Mouse (Mus musculus) megakaryocyte, embryonic 14.5 days (primary cell): ENCODE results near the gene Chd9. TPM values are rescaled to one million over a fixed set of nuclear protein-coding genes. Genes with fewer than 3 reads are reported as not detected.

ENCODE experiments used
- H3K27me3 ChIP-seq: replicated peaks from 2 replicates; pipeline ENCODE3; 2012; ENCODE audit warnings: inconsistent platforms
- H3K36me3 ChIP-seq: replicated peaks from 2 replicates; pipeline ENCODE3; 2012; ENCODE audit warnings: low read length, inconsistent platforms, mixed read lengths
- H3K4me1 ChIP-seq: 2 replicates; pipeline ENCODE4 v1.6.1; 2012; ENCODE audit warnings: inconsistent platforms
- H3K4me3 ChIP-seq: replicated peaks from 2 replicates; pipeline ENCODE3; 2012; ENCODE audit warnings: moderate library complexity, mild to moderate bottlenecking, inconsistent platforms
- H3K9me3 ChIP-seq: 2 replicates; pipeline ENCODE4 v1.6.1; 2012; ENCODE audit warnings: inconsistent platforms
- FLI1 ChIP-seq: IDR thresholded peaks from 2 replicates; pipeline ENCODE4 v1.6.1; 2012; ENCODE audit warnings: low read length, inconsistent platforms, mixed read lengths
- GATA1 ChIP-seq: IDR thresholded peaks from 3 replicates; pipeline ENCODE4 v1.6.1; 2012; ENCODE audit warnings: mixed read lengths, low read length, inconsistent platforms, borderline replicate concordance
- polyA plus RNA-seq: library from polyadenylated mRNA; stranded (reverse); fragments of >175 nt; gene quantifications from 2 replicates; pipeline ENCODE4 v1.2.3, GENCODE M21; 2012; ENCODE audit warnings: low replicate concordance; ENCODE audit not compliant: insufficient read depth

Chd9 gene
- polyA plus RNA-seq, 1 experiment, result 0.65 TPM

DNA sequence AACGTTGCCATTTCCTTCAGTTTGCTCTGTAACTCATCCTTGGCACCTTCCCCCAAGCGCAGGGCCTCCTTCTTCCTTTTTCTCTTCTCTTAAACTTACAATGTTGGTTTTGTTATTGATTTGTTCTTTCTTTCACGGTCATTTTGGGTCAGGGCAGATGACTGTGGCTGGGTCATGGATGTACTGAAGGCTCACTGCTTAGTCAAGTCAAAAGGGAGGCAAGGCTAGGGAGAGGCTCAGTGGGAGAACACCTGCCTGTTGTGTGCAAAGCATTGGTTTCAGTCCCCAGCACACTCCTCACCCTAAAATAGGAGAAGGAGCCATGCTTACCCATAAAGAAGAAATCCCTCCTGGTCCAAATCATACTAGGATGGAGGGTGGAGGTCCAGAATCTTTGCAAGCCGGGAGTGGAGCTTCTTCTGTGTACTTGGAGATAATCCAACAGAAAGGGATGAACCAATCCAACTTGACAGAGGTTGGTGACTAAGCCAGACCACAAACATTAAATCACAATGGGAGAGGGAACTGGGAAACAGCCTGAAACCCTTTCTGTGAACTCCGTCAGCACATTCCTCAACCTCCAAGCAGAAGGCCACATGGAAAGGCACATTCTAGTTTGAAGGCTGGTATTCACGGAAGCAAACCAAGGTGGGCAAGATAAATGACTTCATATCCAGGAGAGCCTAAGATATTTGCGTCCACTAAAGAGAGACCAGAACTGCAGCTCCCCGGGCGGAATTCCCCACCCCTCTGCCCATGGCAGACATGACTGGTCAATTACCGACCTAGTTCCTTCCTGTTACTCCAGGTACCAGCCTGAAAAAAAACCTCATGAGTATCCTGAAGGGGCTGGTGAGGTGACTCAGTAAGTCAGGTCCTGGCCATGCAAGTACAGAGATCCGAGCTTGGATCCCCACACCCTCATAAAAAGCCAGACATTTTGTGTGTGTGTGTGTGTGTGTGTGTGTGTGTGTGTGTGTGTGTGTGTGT lies 11.9 kb downstream of the Chd9 start:
- Histone ChIP-seq H3K9me3 (no peaks in the 10 kb centered on the region), H3K4me3 (no peak overlapping the region), H3K27me3 (peaks cover 1% of the 10 kb centered on the region), H3K36me3 (no peaks in the 10 kb centered on the region), H3K4me1 (peaks cover 7% of the 10 kb centered on the region; the same call in 1 of the 2 replicates)
- TF ChIP-seq GATA1 (no peak), FLI1 (no peak)

- TF ChIP-seq GATA1, result no peak
- no peak for TF ChIP-seq FLI1
- H3K4me3 ChIP-seq, result no peak overlapping the region
- peaks cover 1% of the 10 kb centered on the region for H3K27me3 ChIP-seq
- H3K4me1 ChIP-seq, result peaks cover 7% of the 10 kb centered on the region; the same call in 1 of the 2 replicates
- H3K36me3 ChIP-seq, result no peaks in the 10 kb centered on the region
- no peaks in the 10 kb centered on the region for H3K9me3 ChIP-seq
These were observed 13.2 kb downstream of the Chd9 start for GRCm38 (mm10) chr8:90841321-90841720.

- Histone ChIP-seq H3K4me3 (no peak overlapping the region), H3K27me3 (peaks cover 3% of the 10 kb centered on the region), H3K9me3 (no peaks in the 10 kb centered on the region), H3K36me3 (no peaks in the 10 kb centered on the region), H3K4me1 (peaks cover 7% of the 10 kb centered on the region; the same call in 1 of the 2 replicates)
- TF ChIP-seq FLI1 (no peak), GATA1 (no peak)
These were observed 15.0 kb downstream of the Chd9 start for GRCm38 (mm10) chr8:90843127-90843526.

DNA sequence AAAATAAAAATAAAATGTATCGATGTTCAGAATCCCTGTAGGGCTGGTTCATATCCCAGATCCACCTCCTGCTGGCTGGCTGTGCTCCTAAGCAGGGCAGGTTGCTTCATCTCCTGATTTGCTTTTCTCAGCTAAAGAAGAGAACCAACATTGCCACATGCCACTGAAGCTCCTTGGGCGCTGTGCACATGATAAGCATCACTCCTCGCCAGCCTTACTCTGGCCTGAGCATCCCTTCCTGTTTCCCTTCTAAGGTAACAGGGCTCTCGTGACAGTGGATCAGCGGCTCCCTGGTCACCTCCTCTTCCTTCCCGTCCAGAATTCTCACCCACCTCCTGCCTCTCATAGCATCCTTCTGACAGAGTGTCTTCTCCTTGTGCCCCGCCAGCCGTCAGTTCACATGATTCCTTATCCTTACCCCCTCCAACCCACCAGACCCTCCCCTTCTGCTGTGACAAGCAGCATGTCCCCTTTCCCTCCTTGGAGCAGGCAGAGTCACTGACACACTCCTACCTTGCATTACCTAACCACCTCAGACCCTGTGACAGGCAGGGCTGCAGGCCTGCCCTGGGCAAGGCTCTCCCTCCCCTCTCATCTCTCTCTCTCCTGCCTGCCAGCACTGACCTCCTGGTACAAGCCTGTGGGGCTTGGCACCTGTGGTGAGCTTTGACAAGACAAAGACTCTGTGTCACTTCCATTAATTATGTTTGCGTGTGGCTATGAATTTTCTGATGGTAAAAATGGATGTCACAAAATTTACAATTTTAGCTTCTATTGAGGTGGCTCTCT lies 16.2 kb downstream of the Chd9 start:
- no peaks in the 10 kb centered on the region for H3K9me3 ChIP-seq
- no peaks in the 10 kb centered on the region for H3K36me3 ChIP-seq
- H3K4me3 ChIP-seq, result no peak overlapping the region
- TF ChIP-seq FLI1 (no peak), GATA1 (no peak)
- H3K27me3 ChIP-seq, result peaks cover 3% of the 10 kb centered on the region
- peaks cover 7% of the 10 kb centered on the region; the same call in 1 of the 2 replicates for H3K4me1 ChIP-seq

DNA sequence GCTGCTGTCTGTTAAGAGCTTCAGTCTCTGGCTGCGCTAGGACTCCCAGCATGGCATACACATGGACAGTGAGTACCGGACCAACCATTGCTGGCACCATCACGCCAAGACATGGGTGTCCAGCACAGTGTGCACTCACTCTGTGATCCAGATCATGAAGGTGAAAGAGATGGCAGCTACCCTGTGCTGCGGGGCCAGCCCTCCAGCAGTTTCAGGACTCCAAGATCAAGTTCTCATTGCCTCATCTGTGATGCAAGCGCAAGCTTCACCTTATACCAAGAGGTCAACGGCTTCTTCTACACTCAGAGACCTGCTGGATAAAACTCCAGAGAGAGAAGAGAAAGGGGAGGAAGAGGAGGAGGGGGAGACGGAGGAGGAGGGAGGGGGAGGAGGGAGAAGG lies 19.8 kb downstream of the Chd9 start:
- no peaks in the 10 kb centered on the region for H3K36me3 ChIP-seq
- TF ChIP-seq FLI1 (no peak), GATA1 (no peak)
- H3K27me3 ChIP-seq, result peaks cover 3% of the 10 kb centered on the region
- peaks cover 7% of the 10 kb centered on the region; the same call in 1 of the 2 replicates for H3K4me1 ChIP-seq
- H3K4me3 ChIP-seq, result peak overlapping the region; percentile 12
- no peaks in the 10 kb centered on the region for H3K9me3 ChIP-seq

- Histone ChIP-seq H3K4me3 (no peak overlapping the region), H3K27me3 (peaks cover 2% of the 10 kb centered on the region), H3K4me1 (peaks cover 2% of the 10 kb centered on the region), H3K36me3 (no peaks in the 10 kb centered on the region), H3K9me3 (no peaks in the 10 kb centered on the region)
- TF ChIP-seq GATA1 (no peak), FLI1 (no peak)
These were observed 21.4 kb downstream of the Chd9 start for GRCm38 (mm10) chr8:90849462-90850050.

DNA sequence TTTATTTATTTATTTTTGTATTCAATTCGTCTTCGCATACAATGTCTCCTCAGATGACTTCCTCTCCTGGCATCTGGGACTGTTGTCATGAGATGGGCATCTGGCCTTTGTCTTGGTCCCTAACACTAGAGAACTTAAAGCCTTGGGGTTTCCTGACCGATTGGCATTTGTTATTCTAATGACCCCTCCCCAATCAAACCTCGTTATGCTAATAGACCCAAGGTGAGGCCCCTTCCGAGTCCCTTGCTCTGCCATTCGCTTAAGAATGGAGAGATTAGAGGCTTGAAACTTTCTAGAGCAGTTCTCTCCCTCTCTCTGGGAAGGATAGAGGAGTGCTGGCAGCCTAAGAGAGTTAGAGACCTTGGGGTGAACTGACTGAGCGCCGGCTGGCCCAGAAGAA lies 23.4 kb downstream of the Chd9 start:
- TF ChIP-seq FLI1 (no peak), GATA1 (no peak)
- Histone ChIP-seq H3K4me3 (no peak overlapping the region), H3K9me3 (no peaks in the 10 kb centered on the region), H3K4me1 (peaks cover 8% of the 10 kb centered on the region), H3K27me3 (peaks cover 2% of the 10 kb centered on the region), H3K36me3 (no peaks in the 10 kb centered on the region)

GRCm38 (mm10) chr8:90853971-90854670 lies 26.0 kb downstream of the Chd9 start:
- Histone ChIP-seq H3K27me3 (no peaks in the 10 kb centered on the region), H3K4me1 (peaks cover 8% of the 10 kb centered on the region), H3K4me3 (no peak overlapping the region), H3K9me3 (no peaks in the 10 kb centered on the region), H3K36me3 (no peaks in the 10 kb centered on the region)
- TF ChIP-seq GATA1, result no peak
- no peak for TF ChIP-seq FLI1

- H3K27me3 ChIP-seq, result peaks cover 4% of the 10 kb centered on the region
- TF ChIP-seq GATA1 (no peak), FLI1 (no peak)
- H3K36me3 ChIP-seq, result no peaks in the 10 kb centered on the region
- peak overlapping the region; percentile 14 for H3K4me3 ChIP-seq
- peaks cover 14% of the 10 kb centered on the region for H3K4me1 ChIP-seq
- no peaks in the 10 kb centered on the region for H3K9me3 ChIP-seq
These were observed 26.6 kb downstream of the Chd9 start for GRCm38 (mm10) chr8:90854671-90855161.
